Mouse (Mus musculus) T-helper 1 cell (primary cell): Measurements from ENCODE around the gene Slc15a1.

Experiments
- in situ Hi-C: fragments of 300-600 bp; cut with MboI, MseI; formaldehyde crosslinking; loops from one replicate; pipeline ENCODE4 v1.15.1; 2025; ENCODE audit warnings: high pct_unique_total_duplicates

The Slc15a1 gene

DNA sequence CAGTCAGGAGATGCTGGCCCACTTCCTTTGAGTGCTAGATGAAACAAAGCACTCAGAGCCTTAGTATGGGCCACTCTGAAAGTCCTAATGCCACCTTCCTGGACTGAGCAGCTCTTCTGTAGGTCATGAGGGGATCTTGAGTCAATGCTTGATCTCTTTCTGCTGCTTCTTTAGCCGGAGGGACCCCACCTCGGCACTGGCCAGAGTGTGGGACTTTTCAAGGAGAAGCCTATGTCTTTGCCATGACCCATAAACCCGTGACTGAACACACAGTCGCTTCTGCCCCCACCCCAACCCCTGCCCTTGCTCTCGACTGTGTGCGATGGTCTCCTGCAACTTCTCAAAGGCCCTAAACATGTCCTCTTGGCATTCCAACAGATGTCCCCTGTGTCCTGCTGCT, 52.8 kb downstream of the Slc15a1 start:
- in situ Hi-C loops = loop anchor here (5.0 kb wide), 1 partner anchor 175 kb away; no protein-coding TSS in a partner anchor

DNA sequence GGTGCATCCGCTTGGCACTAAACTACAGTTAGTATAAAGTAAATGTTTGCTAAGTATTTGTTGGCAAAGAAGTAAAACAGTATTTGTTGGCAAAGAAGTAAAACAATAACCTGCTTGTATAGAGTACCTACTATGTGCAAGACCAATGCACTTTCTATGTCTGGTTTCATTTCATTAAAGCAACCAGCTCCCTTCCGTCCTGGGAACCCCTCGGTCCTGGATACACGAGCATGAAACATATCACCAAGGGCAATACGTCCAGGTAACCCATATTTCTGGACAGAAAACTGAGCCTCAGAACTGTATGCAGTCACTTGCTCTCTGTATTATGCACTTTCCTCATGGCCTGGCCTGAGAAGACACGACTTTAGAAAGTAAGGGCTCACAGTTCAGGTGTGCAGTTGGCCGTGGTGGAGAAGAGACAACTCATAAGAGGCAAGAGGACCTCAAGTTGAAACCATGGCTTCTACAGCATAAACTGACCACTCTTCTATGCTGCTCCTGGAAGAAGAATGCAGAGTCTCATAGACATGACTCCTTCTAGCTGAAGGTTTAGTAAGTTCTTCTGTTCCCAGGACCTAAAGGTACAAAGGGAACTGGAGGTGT, 53.5 kb downstream of the Slc15a1 start:
- in situ Hi-C loops = loop anchor here (5.0 kb wide), 1 partner anchor 174 kb away; no protein-coding TSS in a partner anchor

DNA sequence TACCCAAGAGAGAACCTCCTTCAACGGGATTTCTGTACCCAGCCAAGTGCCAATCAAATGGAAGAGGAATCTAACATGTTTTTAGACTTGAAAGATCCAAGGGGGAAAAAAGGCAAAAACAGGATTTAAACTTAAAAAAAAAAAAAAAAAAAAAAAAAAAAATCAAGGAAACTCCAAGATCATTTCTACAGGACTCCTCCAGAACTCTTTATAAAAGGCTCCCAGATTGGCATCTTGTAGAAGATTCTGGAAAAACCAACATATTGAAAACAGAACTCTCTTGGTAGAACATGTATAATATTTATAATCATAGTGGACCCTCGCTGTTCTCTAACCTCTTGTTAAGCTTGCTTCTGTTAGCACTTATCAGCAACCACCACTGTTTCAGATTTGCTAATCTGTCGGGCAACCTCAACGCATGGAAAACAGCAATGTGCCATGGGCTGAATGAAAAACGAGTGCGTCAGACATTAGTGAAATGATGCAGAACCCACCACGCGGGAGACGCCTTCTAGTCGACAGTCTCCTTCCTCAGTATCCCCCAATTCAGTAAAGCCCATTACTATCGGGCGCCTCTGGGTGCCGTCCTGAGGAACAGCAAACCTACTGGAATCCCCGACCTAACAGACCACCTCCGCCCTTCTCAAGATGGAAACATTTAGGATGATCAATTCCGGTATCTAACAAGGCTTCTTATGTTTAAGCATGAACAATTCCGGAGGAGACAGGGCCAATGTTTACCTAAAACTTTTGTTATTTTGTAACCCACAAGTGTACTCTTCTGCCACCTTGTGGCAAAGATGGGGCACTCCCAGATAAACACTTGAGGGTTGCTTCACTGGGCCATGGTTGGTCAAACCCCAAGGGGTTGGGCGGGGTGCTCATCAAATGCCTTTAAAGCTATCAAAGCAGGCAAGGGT, 54.3 kb downstream of the Slc15a1 start:
- in situ Hi-C loops = loop anchor here (5.0 kb wide), 1 partner anchor 173 kb away; no protein-coding TSS in a partner anchor

DNA sequence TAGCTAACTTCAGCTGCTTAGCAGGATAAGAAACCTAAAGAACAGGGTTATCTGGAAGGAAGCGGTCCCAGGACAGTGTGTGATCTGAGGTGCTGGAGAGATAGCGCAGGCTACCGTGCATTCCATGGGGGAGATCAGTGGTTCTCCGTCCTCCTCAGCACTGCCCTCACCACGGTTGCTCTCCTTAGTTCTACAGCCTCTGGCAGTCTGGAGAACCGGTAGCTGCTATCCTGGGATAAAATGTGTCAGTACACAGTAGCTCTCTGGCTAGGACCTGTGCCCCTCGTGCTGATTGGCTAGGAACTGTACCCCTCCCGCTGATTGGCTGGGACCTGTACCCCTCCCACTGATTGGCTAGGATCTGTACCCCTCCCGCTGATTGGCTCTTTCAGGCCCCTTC, 58.1 kb downstream of the Slc15a1 start:
- in situ Hi-C loops = no loop called here

DNA sequence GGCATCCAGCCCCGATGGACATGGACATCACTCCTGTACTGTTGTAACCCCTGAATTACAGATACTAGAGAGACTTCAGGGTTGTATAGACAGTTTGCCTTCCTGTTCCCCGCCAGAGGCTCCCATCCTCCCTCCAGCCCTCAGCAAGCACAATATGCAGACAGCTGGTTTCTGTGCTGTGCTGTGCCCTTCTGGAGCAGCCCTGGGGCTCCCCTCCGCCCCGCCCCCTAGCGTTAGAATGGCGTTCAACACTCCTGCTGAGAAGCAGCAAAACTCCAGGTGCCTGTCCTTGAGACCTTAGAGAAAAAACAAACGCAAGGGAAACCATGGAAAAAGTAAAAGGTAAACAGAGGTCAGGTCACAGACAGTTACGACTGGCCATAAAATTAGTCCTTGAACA, 59.9 kb downstream of the Slc15a1 start:
- in situ Hi-C loops = no loop called here

DNA sequence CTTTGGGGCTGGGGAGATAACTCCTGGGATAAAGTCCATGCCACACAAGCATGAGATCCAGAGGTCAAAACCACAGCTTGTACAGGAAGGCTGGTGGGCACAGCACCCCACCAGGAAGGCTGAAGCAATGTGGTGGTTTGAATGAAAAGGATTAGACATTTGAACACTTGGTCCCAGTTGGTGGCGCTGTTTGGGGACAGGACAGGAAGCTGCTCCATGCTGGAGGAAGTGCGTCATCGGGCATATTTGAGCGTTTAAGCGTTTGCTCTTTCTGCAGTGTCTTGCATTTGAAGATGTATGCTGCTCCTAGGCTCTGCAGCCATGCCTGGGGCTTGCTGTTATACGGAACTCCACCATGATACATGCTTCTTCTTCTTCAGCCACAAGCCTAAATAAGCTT, 64.2 kb downstream of the Slc15a1 start:
- in situ Hi-C loops = no loop called here

DNA sequence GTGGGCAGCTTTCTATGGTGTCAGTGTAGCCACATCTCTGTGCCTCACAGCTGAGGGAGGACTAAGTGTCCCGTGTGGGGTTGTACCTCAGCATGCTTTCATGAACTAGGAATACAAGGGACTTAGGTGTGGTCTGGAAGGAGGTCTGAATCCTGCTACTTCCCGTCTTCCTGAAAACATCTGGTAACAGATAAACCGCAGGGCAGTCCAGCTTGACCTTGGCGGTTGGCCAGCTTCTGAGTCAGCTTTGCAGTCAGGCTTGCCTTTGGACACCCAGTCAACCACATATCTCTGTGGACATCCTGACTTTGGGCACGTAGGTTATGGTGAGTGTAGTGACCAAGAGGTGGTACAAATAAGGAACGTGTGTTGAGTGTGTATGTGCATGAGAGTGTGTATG, 68.0 kb downstream of the Slc15a1 start:
- in situ Hi-C loops = no loop called here

DNA sequence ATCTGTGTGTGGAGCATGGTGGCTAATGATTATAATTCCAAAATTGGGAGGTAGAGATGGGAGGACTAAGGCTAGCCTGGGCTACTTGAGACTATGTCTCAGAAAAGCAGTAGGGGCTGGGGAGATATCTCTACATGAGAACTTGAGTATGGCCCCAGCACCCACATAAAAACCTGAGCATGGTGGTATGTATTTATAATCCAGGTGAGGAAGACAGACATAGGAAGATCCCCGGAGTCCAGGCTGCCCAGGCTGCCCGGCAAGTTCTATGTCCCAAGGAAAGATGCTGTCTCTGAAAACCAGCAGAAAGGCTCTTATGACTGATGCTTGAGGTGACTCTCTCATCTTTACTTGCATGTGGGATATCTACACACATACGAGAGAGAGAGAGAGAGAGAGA, 68.6 kb downstream of the Slc15a1 start:
- in situ Hi-C loops = no loop called here

DNA sequence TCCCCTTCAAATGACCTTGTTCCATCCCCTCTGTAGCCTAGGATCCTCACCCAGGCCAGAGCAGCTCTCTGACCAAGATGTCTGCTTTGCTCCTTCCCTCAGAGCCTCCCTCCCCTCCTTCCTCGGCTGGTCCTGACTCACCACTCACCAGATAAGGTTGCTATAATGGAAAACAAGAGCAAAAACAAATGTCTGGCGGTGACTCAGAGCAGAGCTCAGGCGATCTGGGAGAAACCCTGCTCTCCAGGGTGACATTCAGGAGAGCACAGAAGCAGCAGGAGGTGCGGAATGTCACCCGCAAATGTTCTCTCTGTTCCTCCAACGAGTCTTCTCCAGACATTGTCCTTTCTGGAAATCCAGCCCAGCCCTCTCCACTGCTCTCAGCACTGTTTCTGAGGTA, 69.3 kb downstream of the Slc15a1 start:
- in situ Hi-C loops = no loop called here

DNA sequence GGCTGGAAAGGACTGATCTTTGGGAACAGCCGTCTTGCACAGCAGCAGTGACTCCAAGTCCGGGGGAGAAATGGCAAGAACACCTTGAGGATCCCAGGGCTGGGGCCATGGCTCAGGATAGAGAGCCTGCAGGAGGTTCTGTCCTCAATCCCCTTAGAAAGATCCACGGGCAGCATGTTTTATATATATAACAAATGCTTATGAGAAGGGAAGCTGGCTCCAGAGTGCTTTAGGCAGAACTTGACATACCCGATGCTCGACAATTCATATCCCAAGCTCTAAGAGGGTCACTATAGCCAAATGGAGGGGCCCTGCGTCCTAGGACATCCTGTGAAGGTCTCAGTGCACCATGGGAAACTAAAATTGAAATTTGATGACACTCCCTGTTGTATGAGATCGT, 73.8 kb downstream of the Slc15a1 start:
- in situ Hi-C loops = loop anchor here (5.0 kb wide), 1 partner anchor 159 kb away; no protein-coding TSS in a partner anchor

DNA sequence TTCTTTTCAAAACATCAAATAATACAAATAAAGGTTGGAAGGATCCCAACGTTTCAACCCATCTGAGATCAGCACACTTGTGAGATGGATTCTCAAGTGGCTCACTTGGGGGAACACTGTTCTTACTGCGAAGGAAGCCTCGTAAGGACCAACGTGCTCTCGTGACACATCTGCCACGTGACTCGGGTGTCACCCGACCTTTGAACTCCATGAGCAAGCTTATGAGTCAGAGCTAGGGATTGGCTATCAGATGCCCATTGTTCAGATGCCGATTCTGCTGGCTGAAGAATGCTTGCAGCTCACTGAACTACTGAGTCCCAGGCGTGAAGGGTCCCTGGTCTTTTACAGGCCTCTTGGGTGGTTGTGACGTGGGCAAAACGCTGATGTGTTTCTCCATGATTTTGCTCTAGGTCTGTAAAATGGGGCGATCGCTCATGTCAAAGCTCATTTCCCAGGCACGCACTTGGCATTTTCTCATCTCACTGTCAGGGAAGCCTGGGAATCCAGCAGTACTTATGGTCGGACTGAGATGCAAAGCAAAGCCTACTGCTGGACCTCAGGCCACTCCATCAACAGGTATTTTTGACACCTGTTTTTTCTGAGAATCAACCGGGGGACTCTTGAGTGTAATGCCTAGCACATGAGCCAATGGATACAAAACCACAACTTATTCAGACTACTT, 75.1 kb downstream of the Slc15a1 start:
- in situ Hi-C loops = loop anchor here (5.0 kb wide), 1 partner anchor 158 kb away; no protein-coding TSS in a partner anchor

DNA sequence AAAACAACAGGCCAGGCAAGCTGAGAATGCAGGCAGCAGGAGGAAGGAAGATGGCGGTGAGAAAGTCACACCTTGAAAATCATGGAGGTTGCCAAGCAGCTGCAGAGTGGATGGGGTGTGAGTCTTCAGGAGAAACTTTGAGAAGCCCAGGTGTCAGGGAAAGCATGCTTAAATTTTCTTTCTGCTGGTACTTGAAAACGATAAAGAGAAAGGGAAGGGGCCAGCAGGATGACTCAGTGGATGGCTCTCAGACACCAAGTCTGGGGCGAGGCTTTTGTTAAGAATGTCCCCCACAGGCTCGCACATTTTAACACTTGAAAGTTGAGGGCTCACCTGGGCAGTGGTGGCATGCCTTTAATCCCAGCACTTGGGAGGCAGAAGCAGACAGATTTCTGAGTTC, 76.9 kb downstream of the Slc15a1 start:
- in situ Hi-C loops = no loop called here

DNA sequence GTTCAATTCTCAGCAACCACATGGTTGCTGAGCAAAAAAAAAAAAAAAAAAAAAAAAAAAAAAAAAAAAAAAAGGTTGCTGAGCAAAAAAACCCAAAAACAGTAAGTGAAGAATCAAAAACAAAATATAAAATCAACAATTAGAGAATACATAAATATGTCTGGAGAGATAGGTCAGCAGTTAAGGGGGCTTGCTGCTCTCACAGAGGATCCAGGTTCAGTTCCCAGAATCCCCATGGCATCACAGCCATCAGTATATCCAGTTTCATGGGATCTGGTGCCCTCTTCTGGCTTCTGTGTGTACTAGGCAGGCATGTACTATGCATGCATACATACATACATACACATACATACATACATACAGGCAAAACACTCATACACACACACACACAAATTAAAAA, 78.3 kb downstream of the Slc15a1 start:
- in situ Hi-C loops = no loop called here

DNA sequence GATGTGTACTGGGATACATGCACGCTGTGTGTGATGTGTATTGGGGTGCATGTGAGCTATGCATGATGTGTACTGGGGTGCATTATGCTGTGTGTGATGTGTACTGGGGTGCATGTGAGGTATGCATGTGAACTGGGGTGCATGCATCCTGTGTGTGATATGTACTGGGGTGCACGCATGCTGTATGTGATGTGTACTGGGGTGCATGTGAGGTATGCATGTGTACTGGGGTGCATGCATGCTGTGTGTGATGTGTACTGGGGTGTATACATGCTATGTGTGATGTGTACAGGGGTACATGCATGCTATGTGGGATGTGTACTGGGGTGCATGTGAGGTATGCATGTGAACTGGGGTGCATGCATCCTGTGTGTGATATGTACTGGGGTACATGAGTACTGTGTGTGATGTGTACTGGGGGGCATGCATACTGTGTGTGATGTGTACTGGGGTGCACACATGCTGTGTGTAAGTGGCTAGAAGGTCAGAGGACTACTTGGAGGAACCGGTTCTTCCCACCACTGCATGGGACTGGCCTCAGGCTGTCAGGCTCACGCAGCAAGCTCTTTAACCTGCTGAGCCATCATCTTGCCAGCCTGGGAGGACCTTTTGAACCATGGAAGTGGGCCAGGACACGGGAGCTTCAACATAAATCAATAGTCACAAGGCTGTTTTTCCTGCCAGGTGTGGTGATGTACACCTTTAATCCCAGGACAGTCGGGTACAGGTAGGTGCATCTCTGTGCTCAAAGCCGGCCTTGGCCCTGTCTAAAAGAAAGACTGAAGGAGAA, 79.9 kb downstream of the Slc15a1 start:
- in situ Hi-C loops = no loop called here

DNA sequence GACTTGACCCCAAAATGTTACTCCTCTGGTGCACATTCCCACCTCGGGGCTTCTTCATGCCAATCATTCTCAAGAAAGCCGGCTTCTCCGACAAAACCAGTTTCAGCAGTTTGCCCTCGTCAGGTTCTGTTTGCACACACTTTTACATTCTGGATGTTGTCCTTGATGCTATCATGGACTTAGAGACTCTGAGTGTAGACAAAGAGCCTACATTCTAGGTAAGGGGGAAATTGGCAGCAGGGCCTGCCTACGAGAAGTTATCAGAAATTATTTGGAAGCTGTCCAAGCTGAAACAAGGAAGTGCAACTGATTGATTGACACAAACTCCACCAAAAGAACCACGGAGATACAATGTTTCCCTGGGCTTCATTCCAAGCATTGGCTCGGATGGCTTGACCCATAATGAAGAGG, 81.7 kb downstream of the Slc15a1 start:
- in situ Hi-C loops = no loop called here

DNA sequence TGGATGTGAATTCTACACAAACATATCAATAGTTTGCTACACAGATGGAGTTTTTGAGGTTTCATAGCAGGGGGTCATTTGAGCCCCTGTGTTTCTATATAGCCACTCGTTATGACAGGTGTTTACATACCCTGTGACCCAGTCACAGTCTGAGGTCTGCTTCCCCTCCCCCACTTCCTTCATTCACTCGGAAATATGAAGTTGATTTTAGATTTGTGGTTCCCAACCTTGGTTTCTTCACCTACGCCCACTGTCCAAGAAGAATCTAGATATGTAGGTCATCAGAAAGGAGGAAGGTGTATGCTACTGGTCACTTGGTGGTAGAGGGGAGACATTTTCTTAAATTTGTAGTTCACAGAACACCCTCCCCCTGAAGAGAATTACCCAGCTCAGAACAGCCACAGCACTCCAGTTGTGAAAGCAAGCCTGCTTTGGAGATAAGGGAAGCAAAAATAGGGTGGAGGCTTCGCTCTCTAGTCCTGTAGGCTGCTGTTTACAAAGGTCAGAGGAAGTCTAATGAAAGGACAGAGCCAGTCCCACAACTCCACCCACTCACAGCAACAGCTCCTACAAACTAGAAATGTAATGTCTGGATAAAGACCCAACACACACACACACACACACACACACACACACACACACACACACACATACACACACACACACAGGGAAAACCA, 82.2 kb downstream of the Slc15a1 start:
- in situ Hi-C loops = no loop called here

DNA sequence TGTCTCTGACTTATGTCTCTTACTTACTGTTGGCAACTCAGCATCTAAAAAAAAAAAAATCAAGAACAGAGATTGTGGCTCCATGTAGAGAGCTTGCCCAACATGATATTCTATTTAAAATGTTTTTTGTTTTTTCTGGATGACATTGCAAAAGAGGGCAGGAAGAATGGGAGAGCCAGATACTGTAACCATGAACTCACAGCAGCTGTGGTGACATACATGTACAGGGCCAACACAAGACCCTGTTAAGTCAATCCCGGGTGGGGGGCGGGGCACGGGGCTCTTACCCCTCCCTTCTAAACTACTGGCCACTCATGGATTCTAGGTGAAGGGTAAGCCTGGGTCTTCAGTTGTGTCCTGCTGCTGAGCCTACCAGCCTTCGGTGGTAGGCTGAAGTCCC, 83.1 kb downstream of the Slc15a1 start:
- in situ Hi-C loops = no loop called here

DNA sequence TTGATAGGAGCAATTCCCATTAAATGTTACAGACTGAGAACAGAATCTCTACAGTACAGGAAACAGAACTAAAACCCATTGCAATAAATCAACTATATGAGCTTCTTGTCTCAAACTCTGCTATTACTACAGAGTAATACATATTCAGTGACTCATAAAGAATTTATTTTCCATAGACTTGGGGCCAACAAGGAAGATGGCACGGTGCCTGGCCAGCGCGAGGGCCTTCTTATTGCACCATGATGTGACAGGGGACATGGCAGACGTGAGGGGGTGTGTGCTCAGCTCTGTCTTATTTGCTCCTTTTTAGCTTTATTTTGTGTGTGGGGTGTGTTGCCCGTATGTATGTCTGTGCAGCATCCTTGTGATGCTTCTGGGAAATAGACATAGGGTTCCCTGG, 87.5 kb downstream of the Slc15a1 start:
- in situ Hi-C loops = no loop called here

DNA sequence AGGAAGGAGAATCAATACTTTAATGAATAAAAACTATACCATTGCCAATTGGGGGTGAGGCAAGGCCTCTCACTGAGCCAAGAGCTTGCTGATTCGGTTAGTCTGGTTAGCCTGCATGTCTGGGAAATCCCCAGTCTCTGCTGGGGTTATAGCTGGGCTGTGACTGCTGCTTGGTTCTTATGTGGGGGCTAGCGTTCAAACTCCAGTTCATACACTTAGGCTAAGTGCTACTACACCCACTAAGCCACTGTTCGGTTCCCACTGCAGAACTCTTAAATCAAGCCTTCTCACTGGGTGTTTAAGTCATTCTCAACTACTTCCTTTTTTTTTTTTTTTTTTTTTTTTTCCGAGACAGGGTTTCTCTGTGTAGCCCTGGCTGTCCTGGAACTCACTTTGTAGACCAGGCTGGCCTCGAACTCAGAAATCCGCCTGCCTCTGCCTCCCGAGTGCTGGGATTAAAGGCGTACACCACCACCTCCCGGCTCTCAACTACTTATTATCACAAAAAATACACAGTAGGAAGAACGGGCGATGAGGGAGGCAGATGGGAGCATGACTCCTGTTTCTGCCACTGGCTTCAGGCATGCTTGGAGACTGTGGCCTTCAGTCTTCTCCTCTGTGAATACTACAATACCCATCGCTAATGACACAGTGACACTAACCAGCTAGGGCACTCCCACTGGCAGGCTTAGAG, 88.3 kb downstream of the Slc15a1 start:
- in situ Hi-C loops = no loop called here

DNA sequence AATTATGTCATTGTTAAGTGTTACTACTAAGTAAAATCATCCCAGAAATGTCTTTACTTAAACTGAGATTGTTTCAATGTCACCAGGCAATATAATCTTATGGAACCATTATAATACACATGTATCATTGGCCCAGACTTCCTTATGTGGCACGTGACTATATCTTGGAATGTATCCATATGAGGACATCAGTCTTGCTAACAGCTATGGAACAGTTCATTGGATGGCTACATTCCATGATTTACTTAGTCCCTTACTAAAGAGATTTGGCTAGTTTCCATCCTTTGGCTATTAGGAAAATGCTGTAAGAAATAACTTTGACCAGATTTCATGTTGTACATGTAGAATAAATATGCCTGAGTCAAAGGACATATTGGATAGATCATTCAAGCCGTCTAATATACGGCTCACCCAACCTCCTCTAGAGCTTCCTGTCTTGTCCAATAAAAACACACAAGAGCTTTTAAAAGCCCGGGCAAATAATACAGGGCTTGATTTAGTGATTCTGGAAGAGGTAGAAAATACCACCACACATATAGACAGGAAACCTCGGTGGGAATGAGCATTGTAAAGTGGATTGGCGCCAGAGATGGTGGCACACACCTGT, 90.3 kb downstream of the Slc15a1 start:
- in situ Hi-C loops = no loop called here
